Mouse (Mus musculus) testis, adult 2 months (tissue): ENCODE results near the gene Evpl.

Experiments used
- CTCF ChIP-seq: fragments of 200-500 bp; IDR thresholded peaks from 2 replicates; pipeline ENCODE4 v1.5.1; 2012; ENCODE audit warnings: low read depth, mild to moderate bottlenecking, inconsistent platforms, low read length, moderate library complexity; ENCODE audit not compliant: control insufficient read depth, insufficient read depth, insufficient replicate concordance
- POLR2A ChIP-seq: fragments of 200-500 bp; IDR thresholded peaks from 2 replicates; pipeline ENCODE4 v1.6.1; 2012; ENCODE audit warnings: low read depth, mild to moderate bottlenecking, inconsistent platforms, low read length, moderate library complexity; ENCODE audit not compliant: control insufficient read depth

DNA sequence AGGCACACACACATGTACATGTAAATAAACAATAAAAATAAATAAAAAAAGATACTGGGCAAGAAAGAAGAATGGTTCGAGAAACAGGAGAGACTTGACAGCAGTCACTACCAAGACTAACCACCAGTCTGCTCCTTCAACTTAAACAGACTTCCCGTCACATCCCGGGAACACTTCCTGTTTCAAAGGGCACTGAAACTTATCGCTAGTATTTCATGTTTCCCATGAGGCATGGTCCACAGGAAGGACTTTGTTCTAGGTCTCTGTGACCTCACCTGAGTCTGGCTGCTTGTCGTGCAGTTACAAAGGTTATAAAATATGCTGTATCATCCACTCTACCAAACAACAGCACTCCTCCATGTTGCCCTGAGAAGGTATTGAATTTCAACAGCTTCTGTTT, 42.6 kb downstream of the Evpl start:
- TF ChIP-seq CTCF, result no peak
- no peak for TF ChIP-seq POLR2A
